In genomic region chr15:72208076-72208475, GRCm38 (mm10) we compare ENCODE assay signal across 20 mouse cellular contexts.
A peak's percentile ranks its signal among the peaks of the same experiment; 100 is the strongest.
DNase-seq lines count a peak whose midpoint lies in the region; ATAC-seq lines count a peak whose summit lies in the region.
"Had no signal": no experiment of that assay in that cellular context is flagged by ENCODE, and none has a peak within 500 bp of the region (broad histone marks: within the 10 kb centered on the region; RNA-seq: fewer than 3 reads in every experiment).

No protein-coding gene starts in this region.

- H3K4me2 ChIP-seq in midbrain, embryonic 13.5 days (replicated peaks) = no peak overlapping the region
- H3K4me2 ChIP-seq in neural tube, embryonic 15.5 days = no peak overlapping the region
- H3K4me2 ChIP-seq: hindbrain, embryonic 15.5 days; liver, embryonic 15.5 days; lung, embryonic 15.5 days had no signal

- H3K27ac ChIP-seq in midbrain, embryonic 13.5 days = no peak overlapping the region
- no peak overlapping the region for H3K27ac ChIP-seq in neural tube, embryonic 15.5 days (replicated peaks)
- H3K27ac ChIP-seq: gastrocnemius, adult 2 months; heart, embryonic 10.5 days; hindbrain, embryonic 15.5 days; kidney, postnatal 0 days; limb, embryonic 10.5 days; liver, embryonic 15.5 days; lung, embryonic 15.5 days; midbrain, embryonic 10.5 days had no signal

- 72% methylated on average over 4 of the region's 4 CpGs for WGBS in midbrain, embryonic 13.5 days
- WGBS in neural tube, embryonic 15.5 days = 67% methylated on average over 4 of the region's 4 CpGs

- H3K4me1 ChIP-seq in megakaryocyte, embryonic 14.5 days = no peaks in the 10 kb centered on the region
- peaks cover 24% of the 10 kb centered on the region for H3K4me1 ChIP-seq in midbrain, embryonic 13.5 days (replicated peaks)
- peaks cover 16% of the 10 kb centered on the region for H3K4me1 ChIP-seq in neural tube, embryonic 15.5 days
- H3K4me1 ChIP-seq: heart, embryonic 10.5 days; limb, embryonic 10.5 days; liver, embryonic 15.5 days; lung, embryonic 15.5 days; midbrain, embryonic 10.5 days had no signal

- H3K9ac ChIP-seq in midbrain, embryonic 13.5 days (replicated peaks) = no peak overlapping the region
- no peak overlapping the region for H3K9ac ChIP-seq in neural tube, embryonic 15.5 days (replicated peaks)
- H3K9ac ChIP-seq: hindbrain, embryonic 15.5 days; liver, embryonic 15.5 days; lung, embryonic 15.5 days had no signal

- H3K27me3 ChIP-seq in megakaryocyte, embryonic 14.5 days (replicated peaks) = no peaks in the 10 kb centered on the region
- no peaks in the 10 kb centered on the region for H3K27me3 ChIP-seq in midbrain, embryonic 13.5 days
- H3K27me3 ChIP-seq in neural tube, embryonic 15.5 days (replicated peaks) = no peaks in the 10 kb centered on the region
- H3K27me3 ChIP-seq: hindbrain, embryonic 15.5 days; liver, embryonic 15.5 days; lung, embryonic 15.5 days had no signal

- no peak for ATAC-seq in megakaryocyte, adult 5-6 weeks (ENCODE audit: poor library complexity, severe bottlenecking)
- ATAC-seq in midbrain, embryonic 13.5 days = no peak
- no peak for ATAC-seq in neural tube, embryonic 15.5 days (ENCODE audit: low FRiP score)

- peak overlapping the region; percentile 48 for H3K4me3 ChIP-seq in megakaryocyte, embryonic 14.5 days (replicated peaks)
- H3K4me3 ChIP-seq in midbrain, embryonic 13.5 days (replicated peaks) = no peak overlapping the region
- H3K4me3 ChIP-seq in neural tube, embryonic 15.5 days (replicated peaks) = no peak overlapping the region
- H3K4me3 ChIP-seq: gastrocnemius, adult 2 months; heart, embryonic 10.5 days; hindbrain, embryonic 15.5 days; limb, embryonic 10.5 days; liver, embryonic 15.5 days; lung, embryonic 15.5 days; midbrain, embryonic 10.5 days had no signal

- no peaks in the 10 kb centered on the region for H3K9me3 ChIP-seq in megakaryocyte, embryonic 14.5 days
- no peaks in the 10 kb centered on the region for H3K9me3 ChIP-seq in midbrain, embryonic 13.5 days
- H3K9me3 ChIP-seq in neural tube, embryonic 15.5 days (replicated peaks) = no peaks in the 10 kb centered on the region
- H3K9me3 ChIP-seq: heart, embryonic 10.5 days; hindbrain, embryonic 15.5 days; limb, embryonic 10.5 days; liver, embryonic 15.5 days; lung, embryonic 15.5 days; midbrain, embryonic 10.5 days had no signal

- no peaks in the 10 kb centered on the region for H3K36me3 ChIP-seq in megakaryocyte, embryonic 14.5 days (replicated peaks; ENCODE audit: low read length)
- H3K36me3 ChIP-seq in midbrain, embryonic 13.5 days = no peaks in the 10 kb centered on the region
- H3K36me3 ChIP-seq in neural tube, embryonic 15.5 days = no peaks in the 10 kb centered on the region
- H3K36me3 ChIP-seq: heart, embryonic 10.5 days; hindbrain, embryonic 15.5 days; limb, embryonic 10.5 days; liver, embryonic 15.5 days; lung, embryonic 15.5 days; midbrain, embryonic 10.5 days had no signal

- DNase-seq in MN1 (ENCODE audit: low spot score) = peak; percentile 96
- peak; percentile 25 for DNase-seq in adrenal gland, postnatal 10 days
- no peak for DNase-seq in layer of hippocampus, adult 8-10 months (ENCODE audit: low spot score in 2 of 2)
- DNase-seq: cerebellum, postnatal 10 days; gastrocnemius, adult 2 months; kidney, adult 2 months; liver; lung, postnatal 36 days; thymus, postnatal 14 days had no signal

Comparison
In these comparisons a context has a peak if more than half of its experiments do, and no peak if none do; other contexts are left out.
1. DNase-seq: peak in MN1 (single experiment) and adrenal gland, postnatal 10 days (single experiment); none in layer of hippocampus, adult 8-10 months (0 of 2).